Mouse (Mus musculus) hindbrain, embryonic 11.5 days (tissue): ENCODE data around the gene Crybg2. TPM values are rescaled to one million over a fixed set of nuclear protein-coding genes. Genes with fewer than 3 reads are reported as not detected.

Experiments
- ATAC-seq: fragments of 200-750 bp; cut with Nextera tagmentation; 2 replicates; pipeline ENCODE4 v1.8.0; 2017; ENCODE audit warnings: mild to moderate bottlenecking, moderate TSS enrichment, moderate library complexity; ENCODE audit not compliant: low FRiP score
- DNase-seq: peaks from one replicate; pipeline ENCODE4 v3.0.0-alpha.2; 2015; ENCODE audit warnings: low spot score
- H3K27ac ChIP-seq: fragments of 300-500 bp; sonication (generic); 2 replicates; pipeline ENCODE4 v1.5.1; 2014; ENCODE audit warnings: mild to moderate bottlenecking, low read depth, low read length
- H3K27me3 ChIP-seq: fragments of 300-500 bp; sonication (generic); 2 replicates; pipeline ENCODE4 v1.6.1; 2014; ENCODE audit warnings: mild to moderate bottlenecking, low read length, moderate library complexity, mixed read lengths; ENCODE audit not compliant: control insufficient read depth, insufficient read depth
- H3K36me3 ChIP-seq: fragments of 300-500 bp; sonication (generic); 2 replicates; pipeline ENCODE4 v1.6.1; 2014; ENCODE audit warnings: mild to moderate bottlenecking, low read length, moderate library complexity, mixed read lengths; ENCODE audit not compliant: control insufficient read depth, insufficient read depth
- H3K4me1 ChIP-seq: fragments of 300-500 bp; sonication (generic); replicated peaks from 2 replicates; pipeline ENCODE4 v1.6.1; 2014; ENCODE audit warnings: low read length, mixed read lengths; ENCODE audit not compliant: control insufficient read depth, insufficient read depth
- H3K4me2 ChIP-seq: fragments of 300-500 bp; sonication (generic); replicated peaks from 2 replicates; pipeline ENCODE4 v1.6.1; 2014; ENCODE audit warnings: mild to moderate bottlenecking, low read depth, low read length
- H3K4me3 ChIP-seq: fragments of 300-500 bp; sonication (generic); 2 replicates; pipeline ENCODE4 v1.5.1; 2014; ENCODE audit warnings: low read depth, low read length
- H3K9ac ChIP-seq: fragments of 300-500 bp; sonication (generic); 2 replicates; pipeline ENCODE4 v1.6.1; 2014; ENCODE audit warnings: low read depth, low read length
- H3K9me3 ChIP-seq: fragments of 300-500 bp; sonication (generic); 2 replicates; pipeline ENCODE4 v1.6.1; 2016; ENCODE audit warnings: low read length; ENCODE audit not compliant: control insufficient read depth
- WGBS: fragments of 180-500 bp; shearing (Covaris S2); extraction: QIAGEN DNeasy Blood & Tissue Kit; methylation state at CpG from one replicate; pipeline ENCODE4 v1.1.7; 2014; 5-methylcytosine and 5-hydroxymethylcytosine counted together
- polyA plus RNA-seq: library from polyadenylated mRNA; unstranded; fragments of >200 nt; fragmentation: Nextera tagmentation; extraction: Ambion mirVana; gene quantifications from 2 replicates; pipeline ENCODE4 v1.2.1, GENCODE M21; 2014

Crybg2 gene
- polyA plus RNA-seq, 1 experiment from 2014 or later: 1.8 TPM

DNA sequence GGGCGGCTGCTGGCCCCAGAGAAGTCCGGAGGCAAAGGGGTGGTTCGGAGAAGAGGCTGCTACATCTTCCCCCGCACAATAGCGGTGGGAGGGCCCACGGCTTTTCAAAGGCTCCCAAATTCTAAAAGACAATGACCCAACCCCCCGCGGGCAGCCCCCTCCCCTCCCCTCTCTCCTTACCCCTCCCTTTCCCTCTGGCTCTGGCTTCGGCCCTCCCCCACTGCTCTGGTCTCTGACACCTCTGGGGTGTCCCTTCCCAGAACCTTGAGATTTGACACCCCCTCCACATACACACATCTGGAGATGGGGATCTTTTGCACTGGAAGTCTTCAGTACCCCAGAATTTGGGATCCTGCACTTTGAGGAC is 41.9 kb upstream of the Crybg2 start, which contains the start of gene Lin28a:
Gene Lin28a (minus strand): TSS at position 63 of the 367 bp plus-strand sequence.
- peak; percentile 63; the same call in 1 of the 2 replicates for ATAC-seq
- Histone ChIP-seq H3K9ac (peak within 1 kb of the TSS; percentile 61), H3K9me3 (no peaks in the 10 kb centered on the region), H3K27me3 (no peaks in the 10 kb centered on the region), H3K27ac (peak within 1 kb of the TSS; percentile 87), H3K4me3 (peak within 1 kb of the TSS; percentile 45), H3K4me1 (peaks cover 21% of the 10 kb centered on the region; the same call in 1 of the 2 replicates), H3K4me2 (peak within 1 kb of the TSS; percentile 72), H3K36me3 (no peaks in the 10 kb centered on the region)
- WGBS: 0% methylated on average over 7 of the region's 9 CpGs
- peak; percentile 73 for DNase-seq

- Histone ChIP-seq H3K4me2 (peak overlapping the region; percentile 72), H3K4me1 (peaks cover 21% of the 10 kb centered on the region; the same call in 1 of the 2 replicates), H3K9me3 (no peaks in the 10 kb centered on the region), H3K9ac (peak overlapping the region; percentile 42), H3K36me3 (no peaks in the 10 kb centered on the region), H3K4me3 (peak overlapping the region; percentile 45), H3K27ac (peak overlapping the region; percentile 87), H3K27me3 (no peaks in the 10 kb centered on the region)
- 0% methylated on average over 8 of the region's 10 CpGs for WGBS
- ATAC-seq (peak; percentile 45; the same call in 1 of the 2 replicates), DNase-seq (peak; percentile 74)
Observed at GRCm38 (mm10) chr4:134019210-134019609, 41.4 kb upstream of the Crybg2 start.

GRCm38 (mm10) chr4:134019641-134020351 is 40.8 kb upstream of the Crybg2 start:
- Histone ChIP-seq H3K27ac (peak overlapping the region; percentile 84), H3K4me3 (peak overlapping the region; percentile 29), H3K36me3 (no peaks in the 10 kb centered on the region), H3K9me3 (no peaks in the 10 kb centered on the region), H3K9ac (peak overlapping the region; percentile 42), H3K27me3 (no peaks in the 10 kb centered on the region), H3K4me1 (peaks cover 21% of the 10 kb centered on the region; the same call in 1 of the 2 replicates), H3K4me2 (peak overlapping the region; percentile 53)
- 2% methylated on average over 16 of the region's 16 CpGs for whole genome bisulfite sequencing
- peak; percentile 65 for ATAC-seq
- peak; percentile 84 for DNase-seq

- H3K4me2 ChIP-seq: peak overlapping the region; percentile 53; the same call in 1 of the 2 replicates
- ATAC-seq: no peak
- no peaks in the 10 kb centered on the region for H3K27me3 ChIP-seq
- 3% methylated on average over 11 of the region's 11 CpGs for WGBS
- H3K4me3 ChIP-seq: no peak overlapping the region
- no peaks in the 10 kb centered on the region for H3K9me3 ChIP-seq
- 0 out of 2 replicates have a peak overlapping the region, but pooled peaks have one; percentile 3 for H3K9ac ChIP-seq
- H3K36me3 ChIP-seq: no peaks in the 10 kb centered on the region
- H3K4me1 ChIP-seq: peaks cover 21% of the 10 kb centered on the region; the same call in 1 of the 2 replicates
- peak overlapping the region; percentile 84; the same call in 1 of the 2 replicates for H3K27ac ChIP-seq
- peak; percentile 86 for DNase-seq
Observed at GRCm38 (mm10) chr4:134020621-134021020, 40.0 kb upstream of the Crybg2 start.

DNA sequence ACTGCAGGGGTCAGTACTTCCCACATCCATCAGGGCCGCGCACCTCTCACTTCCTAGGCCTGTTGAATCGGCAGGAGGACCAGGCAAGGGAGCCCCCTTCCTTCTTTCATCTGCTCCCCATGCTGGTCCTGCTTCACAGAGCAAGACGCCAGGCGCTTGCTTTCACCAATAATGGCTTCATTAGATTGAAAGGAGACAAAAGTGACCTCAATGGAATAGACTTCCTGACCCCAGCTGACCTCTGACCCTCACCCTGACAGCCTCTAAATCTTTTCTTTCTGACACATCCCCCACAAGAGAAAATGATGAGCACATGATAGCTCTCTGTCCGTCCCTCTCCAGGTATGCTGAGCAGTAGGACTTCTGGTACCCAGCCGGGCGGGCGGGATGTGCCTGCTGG is 34.8 kb upstream of the Crybg2 start:
- no peak overlapping the region for H3K9ac ChIP-seq
- no peaks in the 10 kb centered on the region for H3K9me3 ChIP-seq
- ATAC-seq (no peak), DNase-seq (no peak)
- no peak overlapping the region for H3K4me2 ChIP-seq
- no peaks in the 10 kb centered on the region for H3K4me1 ChIP-seq
- 20% methylated on average over 9 of the region's 9 CpGs for WGBS
- no peaks in the 10 kb centered on the region for H3K27me3 ChIP-seq
- H3K4me3 ChIP-seq: no peak overlapping the region
- no peaks in the 10 kb centered on the region for H3K36me3 ChIP-seq
- H3K27ac ChIP-seq: no peak overlapping the region

DNA sequence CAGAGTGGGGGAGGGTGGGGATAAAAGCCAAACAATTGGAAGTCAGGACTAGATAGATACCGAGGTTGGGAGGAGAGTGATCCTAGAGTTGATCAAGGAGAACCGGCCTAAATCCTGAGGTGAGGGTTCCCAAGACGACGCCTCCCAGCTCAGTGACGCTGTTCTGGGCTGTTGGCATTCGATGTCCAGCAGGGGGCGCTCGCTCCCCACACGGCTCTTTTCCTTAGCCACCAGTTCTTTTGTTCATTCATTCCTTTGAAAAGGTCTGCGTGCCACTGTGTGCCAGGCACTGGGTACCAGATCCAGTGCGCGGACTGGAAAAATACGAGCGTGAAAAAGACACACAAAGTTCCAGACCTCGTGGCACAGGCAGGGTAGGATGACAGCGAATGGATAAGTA is 24.7 kb upstream of the Crybg2 start:
- Histone ChIP-seq H3K27ac (no peak overlapping the region), H3K4me3 (no peak overlapping the region), H3K4me2 (no peak overlapping the region), H3K9ac (no peak overlapping the region), H3K36me3 (no peaks in the 10 kb centered on the region), H3K9me3 (no peaks in the 10 kb centered on the region), H3K4me1 (no peaks in the 10 kb centered on the region), H3K27me3 (no peaks in the 10 kb centered on the region)
- DNase-seq (peak; percentile 93), ATAC-seq (peak; percentile 27; the same call in 1 of the 2 replicates)
- 5% methylated on average over 16 of the region's 16 CpGs for WGBS

GRCm38 (mm10) chr4:134041317-134042123 is 19.1 kb upstream of the Crybg2 start:
- 0 out of 2 replicates have a peak overlapping the region, but pooled peaks have one; percentile 4 for H3K9ac ChIP-seq
- no peak for ATAC-seq
- WGBS: 65% methylated on average over 9 of the region's 9 CpGs

DNA sequence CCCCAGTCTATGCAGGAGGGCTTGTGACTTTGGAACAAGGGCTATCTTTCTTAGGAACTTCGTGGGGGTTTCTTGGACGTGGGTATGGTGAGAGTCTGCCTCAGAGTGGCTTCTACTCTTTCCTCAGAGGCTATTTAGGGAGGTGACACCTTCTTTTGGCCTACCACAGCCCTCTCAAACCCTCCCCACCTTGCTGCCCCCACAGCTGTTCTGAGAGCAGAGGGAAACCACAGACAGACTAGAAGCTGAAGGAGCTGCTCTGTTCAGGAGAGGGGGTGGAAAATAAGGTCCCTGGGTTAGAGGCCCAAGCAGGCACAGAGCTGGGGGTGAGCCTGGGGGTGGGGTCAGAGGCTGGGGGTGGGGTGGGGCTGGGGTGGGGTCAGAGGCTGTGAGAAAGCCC is 17.6 kb upstream of the Crybg2 start:
- Histone ChIP-seq H3K27ac (no peak overlapping the region), H3K4me1 (0 out of 2 replicates have a peak, but pooled peaks cover 2% of the 10 kb centered on the region), H3K4me2 (no peak overlapping the region), H3K4me3 (no peak overlapping the region), H3K9me3 (no peaks in the 10 kb centered on the region), H3K36me3 (no peaks in the 10 kb centered on the region), H3K27me3 (no peaks in the 10 kb centered on the region), H3K9ac (no peak overlapping the region)
- ATAC-seq (no peak), DNase-seq (no peak)
- WGBS: 73% methylated on average over 2 of the region's 2 CpGs

More at GRCm38 (mm10) chr4:134041317-134042123, 19.1 kb upstream of the Crybg2 start:
- H3K4me1 ChIP-seq: 0 out of 2 replicates have a peak, but pooled peaks cover 2% of the 10 kb centered on the region
- no peaks in the 10 kb centered on the region for H3K9me3 ChIP-seq
- H3K4me3 ChIP-seq: no peak overlapping the region
- H3K27me3 ChIP-seq: no peaks in the 10 kb centered on the region
- H3K4me2 ChIP-seq: no peak overlapping the region
- H3K36me3 ChIP-seq: no peaks in the 10 kb centered on the region
- peak; percentile 38 for DNase-seq
- 0 out of 2 replicates have a peak overlapping the region, but pooled peaks have one; percentile 30 for H3K27ac ChIP-seq
